Mouse (Mus musculus): ENCODE measurements around the gene Cwf19l1. TPM values are rescaled to one million over a fixed set of nuclear protein-coding genes. Genes with fewer than 3 reads are reported as not detected.
A peak's percentile ranks its signal among the peaks of the same experiment; 100 is the strongest.

Gene Cwf19l1
- polyA plus RNA-seq, 1 experiment: 11.8 TPM

GRCm38 (mm10) chr19:44069121-44069913 lies 66.4 kb downstream of the Cwf19l1 start, which contains the start of gene Erlin1:
Gene Erlin1, minus strand, starts transcription at chr19:44069785.
- Histone ChIP-seq H3K4me1 (replicated peaks; ENCODE audit: control insufficient read depth, insufficient read depth, low read length) (no peaks in the 10 kb centered on the region), H3K36me3 (ENCODE audit: control insufficient read depth, insufficient read depth, low read length) (peaks cover 2% of the 10 kb centered on the region; the same call in 1 of the 2 replicates), H3K27ac (ENCODE audit: control insufficient read depth, insufficient read depth, low read length) (no peak within 1 kb of the TSS), H3K4me3 (ENCODE audit: control insufficient read depth, insufficient read depth, low read length) (peak within 1 kb of the TSS; percentile 79), H3K27me3 (ENCODE audit: control insufficient read depth, insufficient read depth, low read length) (no peaks in the 10 kb centered on the region)
- TF ChIP-seq CTCF (IDR thresholded peaks at IDR 0.05; ENCODE audit: borderline replicate concordance, control insufficient read depth, extremely low read depth, insufficient read depth, low read length, poor library complexity) (no peak), POLR2A (IDR thresholded peaks at IDR 0.05; ENCODE audit: control insufficient read depth, extremely low read depth, insufficient read depth, low read length, poor library complexity) (no peak)
- peak; percentile 90 for DNase-seq
- under 1% methylated on average over 75 of the region's 75 CpGs for WGBS

DNA sequence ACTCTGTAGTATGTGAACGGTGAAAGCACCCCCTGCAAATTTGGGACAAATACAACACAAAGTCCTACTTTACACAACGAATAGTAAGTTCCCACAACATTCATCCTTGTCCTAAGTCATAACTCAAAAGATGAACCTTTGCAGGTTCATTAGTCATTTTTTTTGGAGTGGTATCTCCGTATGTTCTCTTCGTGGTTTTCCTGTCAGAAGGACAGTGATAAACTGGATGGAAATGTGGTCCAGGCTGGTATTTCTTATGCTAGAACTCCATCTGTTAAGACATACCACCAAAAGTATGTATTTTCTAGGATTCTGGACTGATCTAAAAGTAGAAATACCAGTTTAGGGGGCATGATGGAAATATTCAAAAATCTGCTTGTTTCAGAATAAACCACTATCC lies 67.4 kb downstream of the Cwf19l1 start:
- H3K4me3 ChIP-seq (ENCODE audit: control insufficient read depth, insufficient read depth, low read length): no peak overlapping the region
- WGBS: 70% methylated on average over 4 of the region's 4 CpGs
- H3K4me1 ChIP-seq (replicated peaks; ENCODE audit: control insufficient read depth, insufficient read depth, low read length): no peaks in the 10 kb centered on the region
- DNase-seq: no peak
- H3K27ac ChIP-seq (ENCODE audit: control insufficient read depth, insufficient read depth, low read length): no peak overlapping the region
- H3K36me3 ChIP-seq (ENCODE audit: control insufficient read depth, insufficient read depth, low read length): no peaks in the 10 kb centered on the region
- TF ChIP-seq CTCF (IDR thresholded peaks at IDR 0.05; ENCODE audit: borderline replicate concordance, control insufficient read depth, extremely low read depth, insufficient read depth, low read length, poor library complexity) (no peak), POLR2A (IDR thresholded peaks at IDR 0.05; ENCODE audit: control insufficient read depth, extremely low read depth, insufficient read depth, low read length, poor library complexity) (no peak)
- H3K27me3 ChIP-seq (ENCODE audit: control insufficient read depth, insufficient read depth, low read length): no peaks in the 10 kb centered on the region

DNA sequence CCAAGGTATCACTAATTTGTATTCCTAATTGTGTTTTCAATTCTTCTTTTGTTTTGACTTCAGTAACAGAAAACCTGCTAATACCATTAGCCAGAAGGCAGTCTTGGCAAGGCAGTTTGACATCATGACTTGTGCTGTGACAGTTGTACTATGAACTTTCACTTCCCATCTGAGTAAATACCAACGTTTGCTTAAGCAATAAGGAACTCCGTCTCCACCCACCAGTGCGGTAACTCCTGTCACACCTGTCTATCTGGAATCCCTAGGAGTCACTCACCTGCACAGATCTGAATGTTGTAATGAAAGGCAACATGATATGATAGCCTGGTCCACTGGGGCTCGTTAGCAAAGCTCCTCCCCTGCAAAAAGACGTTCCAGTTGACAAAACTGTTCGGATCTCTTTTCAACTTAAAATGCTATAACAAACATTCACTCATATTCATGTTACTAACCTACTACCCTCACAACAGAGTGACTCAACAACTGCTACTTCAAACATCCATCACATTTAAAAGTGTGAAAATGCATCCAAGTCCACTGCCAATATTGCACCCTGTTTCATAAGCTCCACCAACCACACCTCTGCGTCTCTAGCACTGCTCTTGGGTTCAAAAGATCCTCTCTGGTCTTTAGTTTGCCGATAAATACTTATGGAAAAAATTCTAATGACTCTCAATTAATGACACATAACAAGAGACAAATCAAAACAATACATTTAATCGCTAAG lies 68.2 kb downstream of the Cwf19l1 start:
- no peak overlapping the region for H3K27ac ChIP-seq (ENCODE audit: control insufficient read depth, insufficient read depth, low read length)
- H3K27me3 ChIP-seq (ENCODE audit: control insufficient read depth, insufficient read depth, low read length): no peaks in the 10 kb centered on the region
- no peaks in the 10 kb centered on the region for H3K36me3 ChIP-seq (ENCODE audit: control insufficient read depth, insufficient read depth, low read length)
- 80% methylated on average over 9 of the region's 9 CpGs for WGBS
- no peak overlapping the region for H3K4me3 ChIP-seq (ENCODE audit: control insufficient read depth, insufficient read depth, low read length)
- no peak for DNase-seq
- TF ChIP-seq POLR2A (IDR thresholded peaks at IDR 0.05; ENCODE audit: control insufficient read depth, extremely low read depth, insufficient read depth, low read length, poor library complexity): no peak
- TF ChIP-seq CTCF (IDR thresholded peaks at IDR 0.05; ENCODE audit: borderline replicate concordance, control insufficient read depth, extremely low read depth, insufficient read depth, low read length, poor library complexity): no peak
- H3K4me1 ChIP-seq (replicated peaks; ENCODE audit: control insufficient read depth, insufficient read depth, low read length): no peaks in the 10 kb centered on the region

- 98% methylated on average over 2 of the region's 2 CpGs for WGBS
- no peaks in the 10 kb centered on the region for H3K4me1 ChIP-seq (replicated peaks; ENCODE audit: control insufficient read depth, insufficient read depth, low read length)
- H3K27ac ChIP-seq (ENCODE audit: control insufficient read depth, insufficient read depth, low read length): no peak overlapping the region
- no peaks in the 10 kb centered on the region for H3K36me3 ChIP-seq (ENCODE audit: control insufficient read depth, insufficient read depth, low read length)
- no peak for DNase-seq
- no peak for TF ChIP-seq CTCF (IDR thresholded peaks at IDR 0.05; ENCODE audit: borderline replicate concordance, control insufficient read depth, extremely low read depth, insufficient read depth, low read length, poor library complexity)
- no peak for TF ChIP-seq POLR2A (IDR thresholded peaks at IDR 0.05; ENCODE audit: control insufficient read depth, extremely low read depth, insufficient read depth, low read length, poor library complexity)
- no peaks in the 10 kb centered on the region for H3K27me3 ChIP-seq (ENCODE audit: control insufficient read depth, insufficient read depth, low read length)
- H3K4me3 ChIP-seq (ENCODE audit: control insufficient read depth, insufficient read depth, low read length): no peak overlapping the region
These were observed 70.9 kb downstream of the Cwf19l1 start for GRCm38 (mm10) chr19:44064734-44065133.

DNA sequence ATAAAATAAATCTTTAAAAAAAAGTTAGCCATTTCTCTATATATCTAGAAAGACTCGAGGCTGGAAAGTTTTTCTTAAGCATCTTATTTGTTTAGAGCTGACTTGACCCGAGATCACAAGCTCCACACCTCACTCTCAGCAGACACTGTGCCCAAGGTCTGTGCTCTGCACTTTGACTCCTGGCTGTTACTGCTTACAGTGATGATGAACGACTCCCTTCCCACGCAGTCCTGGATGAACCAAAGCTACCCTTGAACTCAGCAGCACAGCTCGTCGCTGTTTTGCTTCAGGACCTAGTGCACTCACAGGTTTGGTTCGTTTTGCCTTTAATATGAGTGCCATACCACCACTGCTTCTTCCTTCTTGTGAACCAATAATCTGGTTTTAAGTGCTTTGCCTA lies 71.9 kb downstream of the Cwf19l1 start:
- Histone ChIP-seq H3K36me3 (ENCODE audit: control insufficient read depth, insufficient read depth, low read length) (no peaks in the 10 kb centered on the region), H3K27me3 (ENCODE audit: control insufficient read depth, insufficient read depth, low read length) (no peaks in the 10 kb centered on the region), H3K27ac (ENCODE audit: control insufficient read depth, insufficient read depth, low read length) (no peak overlapping the region), H3K4me3 (ENCODE audit: control insufficient read depth, insufficient read depth, low read length) (no peak overlapping the region), H3K4me1 (replicated peaks; ENCODE audit: control insufficient read depth, insufficient read depth, low read length) (no peaks in the 10 kb centered on the region)
- no peak for TF ChIP-seq CTCF (IDR thresholded peaks at IDR 0.05; ENCODE audit: borderline replicate concordance, control insufficient read depth, extremely low read depth, insufficient read depth, low read length, poor library complexity)
- TF ChIP-seq POLR2A (IDR thresholded peaks at IDR 0.05; ENCODE audit: control insufficient read depth, extremely low read depth, insufficient read depth, low read length, poor library complexity): no peak
- 94% methylated on average over 7 of the region's 7 CpGs for WGBS
- DNase-seq: no peak

GRCm38 (mm10) chr19:44060226-44060625 lies 75.5 kb downstream of the Cwf19l1 start:
- 97% methylated on average over 3 of the region's 3 CpGs for WGBS
- H3K27me3 ChIP-seq (ENCODE audit: control insufficient read depth, insufficient read depth, low read length): no peaks in the 10 kb centered on the region
- H3K4me1 ChIP-seq (replicated peaks; ENCODE audit: control insufficient read depth, insufficient read depth, low read length): no peaks in the 10 kb centered on the region

More at GRCm38 (mm10) chr19:44060226-44060625, 75.5 kb downstream of the Cwf19l1 start:
- TF ChIP-seq POLR2A (IDR thresholded peaks at IDR 0.05; ENCODE audit: control insufficient read depth, extremely low read depth, insufficient read depth, low read length, poor library complexity) (no peak), CTCF (IDR thresholded peaks at IDR 0.05; ENCODE audit: borderline replicate concordance, control insufficient read depth, extremely low read depth, insufficient read depth, low read length, poor library complexity) (no peak)
- H3K27ac ChIP-seq (ENCODE audit: control insufficient read depth, insufficient read depth, low read length): no peak overlapping the region
- H3K36me3 ChIP-seq (ENCODE audit: control insufficient read depth, insufficient read depth, low read length): peaks cover 5% of the 10 kb centered on the region; the same call in 1 of the 2 replicates
- no peak for DNase-seq
- no peak overlapping the region for H3K4me3 ChIP-seq (ENCODE audit: control insufficient read depth, insufficient read depth, low read length)

Other genes starting within 250 kb of the Cwf19l1 start
- 12.7 and 13.0 TPM in 2 replicates for gene Dnmbp, start 195.7 kb downstream of the Cwf19l1 start, polyA plus RNA-seq (2012; rRNA removed)
- 0.27 and 0.45 TPM in 2 replicates for gene Cpn1, start 149.3 kb downstream of the Cwf19l1 start, polyA plus RNA-seq (2012; rRNA removed)
- 0.31 TPM in 1 of 2 replicates, not detected in the other for gene Cyp2c23, start 106.7 kb downstream of the Cwf19l1 start, polyA plus RNA-seq (2012; rRNA removed)
- 5.5 and 8.0 TPM in 2 replicates for gene Erlin1, start 66.1 kb downstream of the Cwf19l1 start, polyA plus RNA-seq (2012; rRNA removed)
- 23.6 and 26.4 TPM in 2 replicates for gene Chuk, start 28.4 kb downstream of the Cwf19l1 start, polyA plus RNA-seq (2012; rRNA removed)
- gene Bloc1s2, start 10.6 kb upstream of the Cwf19l1 start, polyA plus RNA-seq (2012; rRNA removed): 35.5 and 44.4 TPM in 2 replicates
- gene Pkd2l1, start 56.6 kb upstream of the Cwf19l1 start, polyA plus RNA-seq (2012; rRNA removed): 0.22 and 0.31 TPM in 2 replicates
- gene Scd3, start 67.4 kb upstream of the Cwf19l1 start, polyA plus RNA-seq (2012; rRNA removed): 0.17 and 0.23 TPM in 2 replicates
- gene Scd2, start 157.8 kb upstream of the Cwf19l1 start, polyA plus RNA-seq (2012; rRNA removed): 261 and 320 TPM in 2 replicates
- gene Scd4, start 197.2 kb upstream of the Cwf19l1 start, polyA plus RNA-seq (2012; rRNA removed): 2.2 and 2.7 TPM in 2 replicates